Mouse (Mus musculus): ENCODE measurements around the gene Fam210b. TPM values are rescaled to one million over a fixed set of nuclear protein-coding genes. Genes with fewer than 3 reads are reported as not detected.

The Fam210b gene
- polyA plus RNA-seq, 1 experiment, result 10.7 TPM

DNA sequence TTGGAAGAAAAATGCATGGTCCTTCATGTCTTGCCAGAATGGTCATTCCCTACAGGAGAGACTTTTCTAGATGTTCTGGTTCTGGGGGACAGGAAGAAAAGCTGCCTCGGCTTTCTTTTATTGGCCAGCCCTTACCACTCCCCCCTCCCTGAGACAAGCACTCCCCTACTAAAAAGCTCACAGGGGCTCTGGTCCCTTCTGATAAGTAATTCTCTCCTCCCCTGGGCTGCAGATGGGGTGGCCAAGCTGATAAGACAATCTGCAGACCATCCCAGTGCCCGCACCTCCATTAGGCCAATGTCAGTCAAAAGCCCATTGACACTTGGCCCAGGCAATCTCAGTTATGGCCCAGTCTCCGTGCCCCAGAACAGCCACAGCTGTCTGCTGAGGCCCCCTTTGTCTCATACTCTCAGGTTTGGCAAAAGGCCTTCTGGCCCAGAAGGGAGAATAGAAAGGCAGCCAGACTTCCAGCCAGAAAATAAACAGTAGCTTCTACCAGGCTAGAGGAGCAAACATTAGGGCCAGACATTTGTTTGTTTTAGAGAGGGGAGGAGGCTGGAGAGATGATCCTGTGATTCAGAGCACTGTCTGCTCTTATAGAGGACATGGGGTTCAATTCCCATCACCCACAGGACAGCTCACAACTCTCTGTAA is 3.1 kb downstream of the Fam210b start:
- Histone ChIP-seq H3K4me1 (ENCODE audit: control insufficient read depth, insufficient read depth, low read length) (peaks cover 3% of the 10 kb centered on the region; the same call in 1 of the 2 replicates), H3K4me3 (ENCODE audit: insufficient read depth, low read length) (no peak overlapping the region), H3K27ac (ENCODE audit: insufficient read depth, low read depth, low read length) (no peak overlapping the region)
- TF ChIP-seq POLR2A (IDR thresholded peaks at IDR 0.05; ENCODE audit: borderline replicate concordance, low read depth, low read length), result no peak
- no peak for TF ChIP-seq CTCF (IDR thresholded peaks at IDR 0.05; ENCODE audit: low read depth, low read length)

DNA sequence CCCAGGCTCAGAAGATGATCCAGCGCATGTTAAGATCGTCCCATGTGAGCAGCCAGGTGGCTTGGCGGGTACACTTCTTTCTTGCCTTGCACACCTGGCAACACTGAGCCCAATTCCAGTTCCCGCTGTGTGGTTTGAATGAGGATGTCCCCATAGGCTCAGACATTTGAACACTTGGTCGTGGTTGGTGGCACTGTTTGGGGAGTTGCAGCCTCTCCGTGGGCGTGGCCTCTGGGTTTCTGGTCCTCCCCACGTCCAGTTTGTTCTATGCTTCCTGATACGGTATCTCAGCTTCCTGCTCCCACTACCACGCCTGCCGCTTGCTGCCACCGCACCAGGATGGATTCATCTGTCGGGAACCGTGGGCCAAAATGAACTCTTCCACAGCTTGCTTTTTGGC is 4.4 kb downstream of the Fam210b start:
- H3K27ac ChIP-seq (ENCODE audit: insufficient read depth, low read depth, low read length), result no peak overlapping the region
- no peak overlapping the region for H3K4me3 ChIP-seq (ENCODE audit: insufficient read depth, low read length)
- no peak for TF ChIP-seq CTCF (IDR thresholded peaks at IDR 0.05; ENCODE audit: low read depth, low read length)
- no peak for TF ChIP-seq POLR2A (IDR thresholded peaks at IDR 0.05; ENCODE audit: borderline replicate concordance, low read depth, low read length)
- peaks cover under 1% of the 10 kb centered on the region; the same call in 1 of the 2 replicates for H3K4me1 ChIP-seq (ENCODE audit: control insufficient read depth, insufficient read depth, low read length)

DNA sequence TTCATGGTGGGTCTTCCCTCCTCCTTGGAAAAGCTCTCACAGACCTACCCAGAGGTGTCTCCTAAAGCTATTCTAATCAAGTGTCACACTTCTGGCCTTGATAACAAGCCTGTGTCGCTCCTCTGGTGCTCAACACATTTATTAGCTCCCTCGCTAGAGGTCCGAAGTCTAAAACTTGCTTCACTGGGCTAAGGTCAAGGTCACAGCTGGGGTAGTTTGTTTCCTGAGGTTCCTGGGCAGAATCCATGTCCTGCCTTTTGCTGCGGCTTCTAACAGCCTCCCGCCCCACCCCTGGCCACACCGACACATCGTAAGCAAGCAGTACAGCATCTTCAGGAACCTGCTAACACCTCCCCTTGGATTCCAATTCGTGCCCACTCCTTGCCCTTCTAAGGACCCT is 5.4 kb downstream of the Fam210b start:
- Histone ChIP-seq H3K27ac (ENCODE audit: insufficient read depth, low read depth, low read length) (no peak overlapping the region), H3K4me1 (ENCODE audit: control insufficient read depth, insufficient read depth, low read length) (no peaks in the 10 kb centered on the region), H3K4me3 (ENCODE audit: insufficient read depth, low read length) (no peak overlapping the region)
- TF ChIP-seq POLR2A (IDR thresholded peaks at IDR 0.05; ENCODE audit: borderline replicate concordance, low read depth, low read length) (no peak), CTCF (IDR thresholded peaks at IDR 0.05; ENCODE audit: low read depth, low read length) (no peak)

GRCm38 (mm10) chr2:172353218-172353617 is 7.9 kb downstream of the Fam210b start:
- H3K4me1 ChIP-seq (ENCODE audit: control insufficient read depth, insufficient read depth, low read length), result no peaks in the 10 kb centered on the region
- TF ChIP-seq POLR2A (IDR thresholded peaks at IDR 0.05; ENCODE audit: borderline replicate concordance, low read depth, low read length) (no peak), CTCF (IDR thresholded peaks at IDR 0.05; ENCODE audit: low read depth, low read length) (no peak)
- H3K27ac ChIP-seq (ENCODE audit: insufficient read depth, low read depth, low read length), result no peak overlapping the region
- H3K4me3 ChIP-seq (ENCODE audit: insufficient read depth, low read length), result no peak overlapping the region

DNA sequence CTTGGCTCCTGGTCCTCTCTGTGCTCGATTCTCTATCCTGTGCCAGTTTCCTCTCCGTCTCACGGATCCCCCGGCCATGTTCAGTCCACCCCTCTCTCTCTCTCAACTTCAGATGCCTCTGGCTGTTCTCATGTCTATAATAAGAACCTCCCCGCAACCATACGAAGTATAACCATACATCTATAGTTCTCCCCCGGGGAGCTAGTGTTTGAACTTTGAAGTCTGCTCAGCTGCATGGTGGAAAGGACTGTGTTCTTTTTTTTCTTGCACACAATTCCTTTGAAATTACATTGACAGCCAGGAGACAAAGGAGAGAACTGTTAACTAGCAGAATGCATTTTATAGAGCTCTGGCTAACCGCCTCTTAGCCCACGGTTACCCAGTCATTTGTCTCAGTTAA is 9.4 kb downstream of the Fam210b start:
- Histone ChIP-seq H3K27ac (ENCODE audit: insufficient read depth, low read depth, low read length) (no peak overlapping the region), H3K4me3 (ENCODE audit: insufficient read depth, low read length) (no peak overlapping the region), H3K4me1 (ENCODE audit: control insufficient read depth, insufficient read depth, low read length) (no peaks in the 10 kb centered on the region)
- TF ChIP-seq POLR2A (IDR thresholded peaks at IDR 0.05; ENCODE audit: borderline replicate concordance, low read depth, low read length), result no peak
- no peak for TF ChIP-seq CTCF (IDR thresholded peaks at IDR 0.05; ENCODE audit: low read depth, low read length)

DNA sequence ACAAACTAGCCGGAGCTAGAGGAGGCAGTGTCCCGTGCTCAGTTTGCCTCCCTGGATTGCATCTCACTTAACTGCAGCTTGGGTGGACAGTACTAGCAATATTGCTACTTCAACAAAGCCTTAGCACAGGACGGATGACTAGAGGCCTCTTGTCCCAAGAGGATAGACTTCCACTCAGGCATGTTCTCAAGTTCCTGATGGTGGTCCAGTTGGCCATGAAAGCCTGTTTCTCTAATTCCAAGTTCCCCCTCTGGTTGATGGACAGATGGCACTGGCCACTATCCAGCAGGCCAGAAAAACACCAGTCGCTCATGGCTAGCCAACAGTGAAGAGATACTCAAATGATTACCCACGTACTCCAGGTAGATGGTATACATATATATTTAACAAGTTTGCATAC is 10.5 kb downstream of the Fam210b start:
- Histone ChIP-seq H3K4me3 (ENCODE audit: insufficient read depth, low read length) (no peak overlapping the region), H3K4me1 (ENCODE audit: control insufficient read depth, insufficient read depth, low read length) (no peaks in the 10 kb centered on the region), H3K27ac (ENCODE audit: insufficient read depth, low read depth, low read length) (no peak overlapping the region)
- no peak for TF ChIP-seq CTCF (IDR thresholded peaks at IDR 0.05; ENCODE audit: low read depth, low read length)
- no peak for TF ChIP-seq POLR2A (IDR thresholded peaks at IDR 0.05; ENCODE audit: borderline replicate concordance, low read depth, low read length)

DNA sequence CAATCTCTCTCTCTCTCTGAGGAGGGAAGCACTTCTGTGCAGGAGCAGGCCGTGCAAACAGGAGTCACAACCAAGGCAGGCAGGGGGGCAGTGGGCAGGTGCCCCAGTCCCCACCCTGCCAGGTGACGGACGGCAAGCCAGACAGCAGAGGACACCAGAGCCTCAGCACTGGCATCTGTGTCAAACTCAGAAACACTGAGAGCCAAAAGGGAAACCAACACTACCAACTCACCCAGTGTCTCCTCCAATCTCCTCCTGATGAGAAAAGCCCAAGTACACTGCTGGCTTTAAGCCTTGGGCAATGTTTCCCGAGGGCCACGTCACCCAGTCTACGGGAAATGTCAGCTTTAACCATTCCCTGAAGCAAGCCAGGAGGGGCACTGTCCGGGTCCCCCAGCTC is 17.8 kb downstream of the Fam210b start:
- H3K4me1 ChIP-seq (ENCODE audit: control insufficient read depth, insufficient read depth, low read length), result peaks cover 7% of the 10 kb centered on the region
- H3K27ac ChIP-seq (ENCODE audit: insufficient read depth, low read depth, low read length), result no peak overlapping the region
- no peak for TF ChIP-seq POLR2A (IDR thresholded peaks at IDR 0.05; ENCODE audit: borderline replicate concordance, low read depth, low read length)
- no peak for TF ChIP-seq CTCF (IDR thresholded peaks at IDR 0.05; ENCODE audit: low read depth, low read length)
- H3K4me3 ChIP-seq (ENCODE audit: insufficient read depth, low read length), result no peak overlapping the region

GRCm38 (mm10) chr2:172370411-172371223 is 25.3 kb downstream of the Fam210b start, which contains the start of the genes Aurka and Cstf1:
Gene Aurka, minus strand, starts transcription at chr2:172370535.
Gene Cstf1, plus strand, starts transcription at chr2:172370681.
- peaks cover 11% of the 10 kb centered on the region for H3K4me1 ChIP-seq (ENCODE audit: control insufficient read depth, insufficient read depth, low read length)
- H3K4me3 ChIP-seq (ENCODE audit: insufficient read depth, low read length), result peak within 1 kb of the TSS; percentile 93
- peak within 1 kb of the TSS; percentile 88 for H3K27ac ChIP-seq (ENCODE audit: insufficient read depth, low read depth, low read length)
- TF ChIP-seq CTCF (IDR thresholded peaks at IDR 0.05; ENCODE audit: low read depth, low read length) (no peak), POLR2A (IDR thresholded peaks at IDR 0.05; ENCODE audit: borderline replicate concordance, low read depth, low read length) (no peak; the same call in 1 of the 2 replicates)

DNA sequence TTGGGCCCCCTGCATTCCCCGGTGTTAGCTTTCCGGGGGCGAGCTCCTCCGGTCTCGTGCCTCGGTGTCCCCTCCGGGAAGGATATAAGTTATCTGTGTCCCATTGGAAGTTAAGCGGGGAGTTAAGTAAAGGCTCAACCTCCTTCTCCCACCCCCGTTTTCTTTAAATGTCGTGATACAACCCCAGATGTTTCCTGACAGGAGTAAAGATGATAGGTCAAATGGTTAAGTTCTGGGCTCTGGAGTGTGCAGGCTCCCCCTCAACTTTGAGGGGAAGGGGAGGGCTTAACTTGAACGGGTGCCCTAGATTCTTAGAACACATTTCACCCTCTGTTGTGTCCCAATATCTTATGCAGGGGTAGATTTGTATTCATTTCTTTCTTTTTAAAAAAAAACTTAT is 25.9 kb downstream of the Fam210b start:
- H3K4me3 ChIP-seq (ENCODE audit: insufficient read depth, low read length), result peak overlapping the region; percentile 93
- TF ChIP-seq POLR2A (IDR thresholded peaks at IDR 0.05; ENCODE audit: borderline replicate concordance, low read depth, low read length) (no peak), CTCF (IDR thresholded peaks at IDR 0.05; ENCODE audit: low read depth, low read length) (no peak)
- H3K4me1 ChIP-seq (ENCODE audit: control insufficient read depth, insufficient read depth, low read length), result peaks cover 11% of the 10 kb centered on the region
- H3K27ac ChIP-seq (ENCODE audit: insufficient read depth, low read depth, low read length), result peak overlapping the region; percentile 42

GRCm38 (mm10) chr2:172376551-172376950 is 31.2 kb downstream of the Fam210b start:
- TF ChIP-seq CTCF (IDR thresholded peaks at IDR 0.05; ENCODE audit: low read depth, low read length) (no peak), POLR2A (IDR thresholded peaks at IDR 0.05; ENCODE audit: borderline replicate concordance, low read depth, low read length) (no peak)
- H3K4me3 ChIP-seq (ENCODE audit: insufficient read depth, low read length), result no peak overlapping the region
- peaks cover 5% of the 10 kb centered on the region; the same call in 1 of the 2 replicates for H3K4me1 ChIP-seq (ENCODE audit: control insufficient read depth, insufficient read depth, low read length)
- H3K27ac ChIP-seq (ENCODE audit: insufficient read depth, low read depth, low read length), result no peak overlapping the region

Data from bone marrow macrophage, adult 2 months (primary cell).